Mouse (Mus musculus) midbrain, postnatal 0 days (tissue): ENCODE results near the gene Plpp3. TPM values are rescaled to one million over a fixed set of nuclear protein-coding genes. Genes with fewer than 3 reads are reported as not detected.

Experiments used
- ATAC-seq: fragments of 200-750 bp; cut with Nextera tagmentation; 2 replicates; pipeline ENCODE4 v1.8.0; 2017; ENCODE audit warnings: moderate number of reproducible peaks, mild to moderate bottlenecking, moderate TSS enrichment, moderate library complexity; ENCODE audit not compliant: low FRiP score
- DNase-seq: peaks from one replicate; pipeline ENCODE4 v3.0.0-alpha.2; 2015; ENCODE audit warnings: low spot score
- H3K27ac ChIP-seq: fragments of 300-500 bp; sonication (generic); 2 replicates; pipeline ENCODE4 v1.5.1; 2014; ENCODE audit warnings: low read depth, mild to moderate bottlenecking, low read length, mixed read lengths
- H3K27me3 ChIP-seq: fragments of 300-500 bp; sonication (generic); 2 replicates; pipeline ENCODE4 v1.6.1; 2014; ENCODE audit warnings: low read length, control low read depth, mixed read lengths; ENCODE audit not compliant: insufficient read depth
- H3K36me3 ChIP-seq: fragments of 300-500 bp; sonication (generic); 2 replicates; pipeline ENCODE4 v1.6.1; 2014; ENCODE audit warnings: low read length, control low read depth, mixed read lengths; ENCODE audit not compliant: insufficient read depth
- H3K4me1 ChIP-seq: fragments of 300-500 bp; sonication (generic); 2 replicates; pipeline ENCODE4 v1.6.1; 2014; ENCODE audit warnings: mild to moderate bottlenecking, control low read depth, antibody characterized with exemption, low read length, mixed read lengths; ENCODE audit not compliant: insufficient read depth
- H3K4me2 ChIP-seq: fragments of 300-500 bp; sonication (generic); 2 replicates; pipeline ENCODE4 v1.6.1; 2014; ENCODE audit warnings: low read depth, mild to moderate bottlenecking, low read length, mixed read lengths; ENCODE audit not compliant: poor library complexity, severe bottlenecking
- H3K4me3 ChIP-seq: fragments of 300-500 bp; sonication (generic); 2 replicates; pipeline ENCODE4 v1.5.1; 2014; ENCODE audit warnings: low read depth, mild to moderate bottlenecking, low read length, moderate library complexity
- H3K9ac ChIP-seq: fragments of 300-500 bp; sonication (generic); replicated peaks from 2 replicates; pipeline ENCODE4 v1.6.1; 2014; ENCODE audit warnings: mild to moderate bottlenecking, low read length, moderate library complexity, mixed read lengths; ENCODE audit not compliant: poor library complexity, severe bottlenecking
- H3K9me3 ChIP-seq: fragments of 300-500 bp; sonication (generic); 2 replicates; pipeline ENCODE4 v1.6.1; 2016; ENCODE audit warnings: low read length, control low read depth
- CTCF ChIP-seq: IDR thresholded peaks from 2 replicates; pipeline ENCODE4 v1.5.1; 2016; ENCODE audit warnings: antibody characterized with exemption, mild to moderate bottlenecking
- WGBS: fragments of 180-500 bp; shearing (Covaris S2); extraction: QIAGEN DNeasy Blood & Tissue Kit; methylation state at CpG from one replicate; pipeline ENCODE4 v1.1.7; 2014; 5-methylcytosine and 5-hydroxymethylcytosine counted together
- polyA plus RNA-seq: library from polyadenylated mRNA; unstranded; fragments of >200 nt; fragmentation: Nextera tagmentation; extraction: Ambion mirVana; gene quantifications from 2 replicates; pipeline ENCODE4 v1.2.1, GENCODE M21; 2015
- total RNA-seq: library from RNA; depleted of rRNA; stranded (reverse); fragments of >200 nt; gene quantifications from 2 replicates; pipeline ENCODE4 v1.2.3, GENCODE M21; 2014

Gene Plpp3
- total and polyA plus RNA-seq, 2 experiments from 2014 or later: 142 to 148 TPM

- no peak overlapping the region for H3K4me2 ChIP-seq
- no peaks in the 10 kb centered on the region for H3K36me3 ChIP-seq
- ATAC-seq (no peak), DNase-seq (peak; percentile 61)
- H3K27ac ChIP-seq: no peak overlapping the region
- H3K4me1 ChIP-seq: no peaks in the 10 kb centered on the region
- no peak overlapping the region for H3K4me3 ChIP-seq
- no peaks in the 10 kb centered on the region for H3K9me3 ChIP-seq
- TF ChIP-seq CTCF: peak; percentile 60
- H3K9ac ChIP-seq: no peak overlapping the region
- WGBS: 46% methylated on average over 8 of the region's 8 CpGs
- no peaks in the 10 kb centered on the region for H3K27me3 ChIP-seq
Measured at GRCm38 (mm10) chr4:105122429-105122828, 34.7 kb upstream of the Plpp3 start.

GRCm38 (mm10) chr4:105129212-105129611, 27.9 kb upstream of the Plpp3 start:
- H3K36me3 ChIP-seq: no peaks in the 10 kb centered on the region
- DNase-seq: no peak
- no peak for TF ChIP-seq CTCF
- H3K4me1 ChIP-seq: no peaks in the 10 kb centered on the region
- ATAC-seq: no peak
- no peak overlapping the region for H3K4me3 ChIP-seq
- no peaks in the 10 kb centered on the region for H3K27me3 ChIP-seq
- H3K9ac ChIP-seq: no peak overlapping the region
- WGBS: 71% methylated on average over 7 of the region's 7 CpGs
- no peaks in the 10 kb centered on the region for H3K9me3 ChIP-seq
- H3K4me2 ChIP-seq: no peak overlapping the region
- no peak overlapping the region for H3K27ac ChIP-seq

DNA sequence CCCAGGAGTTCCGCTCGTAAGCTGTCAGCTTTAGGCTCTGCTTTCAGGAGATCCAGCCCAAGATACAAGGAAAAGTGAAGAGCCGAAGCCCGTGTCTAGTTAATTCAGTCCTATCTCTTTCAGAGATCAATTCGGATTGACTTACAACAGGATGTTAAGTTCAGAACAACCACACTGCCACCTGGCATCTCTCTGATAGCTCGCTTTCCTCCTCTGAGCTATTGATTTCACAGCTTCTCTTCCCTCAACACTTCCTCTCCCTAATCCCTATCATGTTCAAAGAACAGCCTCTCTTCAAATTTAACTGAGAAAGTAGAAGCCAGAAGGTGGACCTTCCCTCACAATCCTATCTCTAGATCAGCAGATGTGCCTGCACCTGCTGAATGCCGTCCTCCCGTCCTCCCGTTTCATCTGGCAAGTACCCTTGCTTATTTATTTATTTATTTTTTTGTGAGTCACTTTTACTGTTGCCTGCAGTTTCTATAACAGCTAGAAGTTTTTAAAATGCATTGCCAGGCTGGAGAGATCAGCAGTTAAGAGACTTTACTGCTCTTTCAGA, 25.3 kb upstream of the Plpp3 start:
- no peak overlapping the region for H3K4me2 ChIP-seq
- no peaks in the 10 kb centered on the region for H3K4me1 ChIP-seq
- 61% methylated on average over 9 of the region's 9 CpGs for WGBS
- H3K9me3 ChIP-seq: no peaks in the 10 kb centered on the region
- DNase-seq: no peak
- H3K4me3 ChIP-seq: no peak overlapping the region
- H3K9ac ChIP-seq: no peak overlapping the region
- TF ChIP-seq CTCF: no peak
- no peak for ATAC-seq
- H3K36me3 ChIP-seq: no peaks in the 10 kb centered on the region
- H3K27me3 ChIP-seq: no peaks in the 10 kb centered on the region
- no peak overlapping the region for H3K27ac ChIP-seq

DNA sequence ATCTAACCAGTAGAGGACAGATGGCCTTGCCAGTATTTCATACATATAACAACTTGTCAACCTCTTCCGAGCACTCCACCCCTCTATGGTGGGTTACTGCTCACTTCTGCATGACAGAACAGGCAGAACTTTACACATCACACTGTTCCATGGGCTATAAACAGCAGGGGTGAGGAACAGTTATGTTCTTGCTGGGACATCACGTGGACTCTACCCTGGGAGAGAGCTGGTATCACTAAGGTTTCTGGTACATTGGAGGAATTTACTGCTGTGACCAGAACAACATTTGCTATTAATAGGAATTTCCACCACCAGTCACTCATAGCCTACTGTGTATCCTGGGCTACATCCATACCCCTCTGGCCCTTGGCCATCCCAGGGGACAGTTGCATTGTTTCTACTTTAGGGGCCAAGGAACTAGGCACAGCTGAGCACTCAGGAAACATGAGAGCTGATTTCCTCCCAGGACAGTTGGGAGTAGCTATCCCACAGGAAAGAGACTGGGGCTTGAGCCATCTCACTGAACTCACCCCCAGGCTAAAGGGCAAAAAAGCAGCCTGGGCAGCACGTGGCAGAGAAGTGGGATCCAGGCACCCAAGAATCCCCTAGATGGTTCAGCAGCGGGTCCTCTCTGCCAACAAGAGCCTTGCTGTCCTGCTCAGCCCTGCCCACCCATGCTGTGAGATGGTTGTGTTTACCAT, 23.6 kb upstream of the Plpp3 start:
- ATAC-seq (no peak), DNase-seq (no peak)
- H3K36me3 ChIP-seq: no peaks in the 10 kb centered on the region
- no peaks in the 10 kb centered on the region for H3K27me3 ChIP-seq
- H3K4me3 ChIP-seq: no peak overlapping the region
- no peak overlapping the region for H3K9ac ChIP-seq
- TF ChIP-seq CTCF: no peak
- no peak overlapping the region for H3K4me2 ChIP-seq
- H3K4me1 ChIP-seq: no peaks in the 10 kb centered on the region
- no peaks in the 10 kb centered on the region for H3K9me3 ChIP-seq
- no peak overlapping the region for H3K27ac ChIP-seq
- WGBS: 88% methylated on average over 4 of the region's 4 CpGs

DNA sequence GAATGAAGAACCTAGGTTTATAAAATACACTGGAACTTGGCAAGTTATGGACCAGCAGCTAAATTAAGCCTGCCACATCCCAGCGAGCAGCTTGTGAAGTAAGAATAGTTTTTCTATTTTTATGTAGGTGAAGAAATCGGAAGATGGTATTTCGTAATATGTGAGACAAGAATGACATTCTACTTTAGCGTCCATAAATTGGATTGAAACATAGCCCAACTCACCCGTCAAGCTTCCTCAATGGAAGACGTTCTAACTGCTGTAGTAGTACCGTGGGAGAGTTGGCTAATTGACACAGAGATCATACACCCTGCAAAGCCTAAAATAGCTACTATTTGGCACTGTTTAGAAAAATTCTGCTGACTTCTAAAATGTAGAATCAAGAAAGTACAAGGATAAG, 7.7 kb upstream of the Plpp3 start:
- Histone ChIP-seq H3K27ac (no peak overlapping the region), H3K9me3 (no peaks in the 10 kb centered on the region), H3K4me1 (no peaks in the 10 kb centered on the region), H3K4me2 (no peak overlapping the region), H3K4me3 (no peak overlapping the region), H3K36me3 (no peaks in the 10 kb centered on the region), H3K27me3 (no peaks in the 10 kb centered on the region), H3K9ac (no peak overlapping the region)
- DNase-seq (no peak), ATAC-seq (no peak)
- TF ChIP-seq CTCF: no peak
- WGBS: 85% methylated on average over 7 of the region's 7 CpGs

- no peaks in the 10 kb centered on the region for H3K36me3 ChIP-seq
- DNase-seq: peak; percentile 93
- no peak for ATAC-seq
- no peak overlapping the region for H3K4me2 ChIP-seq
- 46% methylated on average over 14 of the region's 14 CpGs for WGBS
- no peaks in the 10 kb centered on the region for H3K9me3 ChIP-seq
- H3K4me1 ChIP-seq: no peaks in the 10 kb centered on the region
- H3K4me3 ChIP-seq: no peak overlapping the region
- H3K27ac ChIP-seq: no peak overlapping the region
- peak; percentile 98 for TF ChIP-seq CTCF
- H3K9ac ChIP-seq: no peak overlapping the region
- H3K27me3 ChIP-seq: no peaks in the 10 kb centered on the region
Measured at GRCm38 (mm10) chr4:105151911-105152690, 5.0 kb upstream of the Plpp3 start.
